Mouse (Mus musculus) neural tube, embryonic 12.5 days (tissue): ENCODE measurements around the gene Phactr3. TPM values are rescaled to one million over a fixed set of nuclear protein-coding genes. Genes with fewer than 3 reads are reported as not detected.
"Not testable (repeated sequence)": the region's sequence is repeated elsewhere in the genome, so short reads cannot be mapped to it uniquely, and the experiment has no call there.

Experiments used
- ATAC-seq: fragments of 200-750 bp; cut with Nextera tagmentation; 2 replicates; pipeline ENCODE4 v1.8.0; 2017; ENCODE audit warnings: low read depth, mild to moderate bottlenecking, moderate TSS enrichment, moderate library complexity; ENCODE audit not compliant: low FRiP score
- H3K27ac ChIP-seq: fragments of 300-500 bp; sonication (generic); 2 replicates; pipeline ENCODE4 v1.5.1; 2016
- H3K27me3 ChIP-seq: fragments of 300-500 bp; sonication (generic); replicated peaks from 2 replicates; pipeline ENCODE4 v1.6.1; 2016; ENCODE audit warnings: mild to moderate bottlenecking
- H3K36me3 ChIP-seq: fragments of 300-500 bp; sonication (generic); 2 replicates; pipeline ENCODE4 v1.6.1; 2016; ENCODE audit warnings: mild to moderate bottlenecking
- H3K4me1 ChIP-seq: fragments of 300-500 bp; sonication (generic); 2 replicates; pipeline ENCODE4 v1.6.1; 2016
- H3K4me2 ChIP-seq: fragments of 300-500 bp; sonication (generic); replicated peaks from 2 replicates; pipeline ENCODE4 v1.6.1; 2016; ENCODE audit warnings: mild to moderate bottlenecking
- H3K4me3 ChIP-seq: fragments of 300-500 bp; sonication (generic); 2 replicates; pipeline ENCODE4 v1.5.1; 2016
- H3K9ac ChIP-seq: fragments of 300-500 bp; sonication (generic); 2 replicates; pipeline ENCODE4 v1.6.1; 2016; ENCODE audit warnings: mild to moderate bottlenecking
- H3K9me3 ChIP-seq: fragments of 300-500 bp; sonication (generic); 2 replicates; pipeline ENCODE4 v1.6.1; 2016; ENCODE audit warnings: mild to moderate bottlenecking
- WGBS: fragments of 180-500 bp; shearing (Covaris S2); methylation state at CpG from one replicate; pipeline ENCODE4 v1.1.7; 2016; 5-methylcytosine and 5-hydroxymethylcytosine counted together
- polyA plus RNA-seq: library from polyadenylated mRNA; unstranded; fragments of >200 nt; fragmentation: Nextera tagmentation; extraction: Ambion mirVana; gene quantifications from 2 replicates; pipeline ENCODE4 v1.2.1, GENCODE M21; 2016

The Phactr3 gene
- polyA plus RNA-seq, 1 experiment from 2014 or later: 21.7 TPM

GRCm38 (mm10) chr2:178324818-178325217 lies 206.0 kb downstream of the Phactr3 start:
- Histone ChIP-seq H3K27me3 (no peaks in the 10 kb centered on the region), H3K9ac (no peak overlapping the region), H3K4me2 (no peak overlapping the region), H3K4me3 (no peak overlapping the region), H3K9me3 (no peaks in the 10 kb centered on the region), H3K27ac (no peak overlapping the region), H3K4me1 (peaks cover 13% of the 10 kb centered on the region), H3K36me3 (no peaks in the 10 kb centered on the region)
- 86% methylated on average over 4 of the region's 4 CpGs for WGBS
- no peak for ATAC-seq

- H3K4me1 ChIP-seq: peaks cover 13% of the 10 kb centered on the region
- ATAC-seq: no peak
- no peak overlapping the region for H3K27ac ChIP-seq
- H3K4me2 ChIP-seq: no peak overlapping the region
- no peaks in the 10 kb centered on the region for H3K9me3 ChIP-seq
- H3K9ac ChIP-seq: no peak overlapping the region
- 95% methylated on average over 10 of the region's 10 CpGs for whole genome bisulfite sequencing
- no peaks in the 10 kb centered on the region for H3K27me3 ChIP-seq
- no peak overlapping the region for H3K4me3 ChIP-seq
- no peaks in the 10 kb centered on the region for H3K36me3 ChIP-seq
These were observed 207.3 kb downstream of the Phactr3 start for GRCm38 (mm10) chr2:178326067-178326466.

GRCm38 (mm10) chr2:178326750-178327465 lies 208.1 kb downstream of the Phactr3 start:
- H3K9me3 ChIP-seq: no peaks in the 10 kb centered on the region
- no peaks in the 10 kb centered on the region for H3K27me3 ChIP-seq
- no peaks in the 10 kb centered on the region for H3K36me3 ChIP-seq
- peak; percentile 55 for ATAC-seq
- no peak overlapping the region for H3K4me3 ChIP-seq
- H3K4me1 ChIP-seq: peaks cover 13% of the 10 kb centered on the region
- H3K9ac ChIP-seq: no peak overlapping the region
- WGBS: 14% methylated on average over 5 of the region's 5 CpGs
- H3K27ac ChIP-seq: 0 out of 2 replicates have a peak overlapping the region, but pooled peaks have one; percentile 37
- H3K4me2 ChIP-seq: peak overlapping the region; percentile 45

GRCm38 (mm10) chr2:178327466-178328040 lies 208.8 kb downstream of the Phactr3 start:
- Histone ChIP-seq H3K27ac (0 out of 2 replicates have a peak overlapping the region, but pooled peaks have one; percentile 37), H3K9me3 (no peaks in the 10 kb centered on the region), H3K9ac (no peak overlapping the region), H3K4me2 (peak overlapping the region; percentile 45), H3K27me3 (no peaks in the 10 kb centered on the region), H3K4me3 (peak overlapping the region; percentile 7; the same call in 1 of the 2 replicates), H3K4me1 (peaks cover 13% of the 10 kb centered on the region), H3K36me3 (no peaks in the 10 kb centered on the region)
- ATAC-seq: peak; percentile 98
- WGBS: 17% methylated on average over 12 of the region's 12 CpGs

- no peaks in the 10 kb centered on the region for H3K27me3 ChIP-seq
- no peak overlapping the region for H3K9ac ChIP-seq
- peaks cover 3% of the 10 kb centered on the region; the same call in 1 of the 2 replicates for H3K36me3 ChIP-seq
- H3K4me3 ChIP-seq: no peak overlapping the region
- no peak for ATAC-seq
- peaks cover 13% of the 10 kb centered on the region for H3K4me1 ChIP-seq
- H3K9me3 ChIP-seq: no peaks in the 10 kb centered on the region
- WGBS: 84% methylated on average over 5 of the region's 5 CpGs
- no peak overlapping the region for H3K27ac ChIP-seq
- H3K4me2 ChIP-seq: no peak overlapping the region
These were observed 210.8 kb downstream of the Phactr3 start for GRCm38 (mm10) chr2:178329551-178329950.

GRCm38 (mm10) chr2:178329986-178330385 lies 211.2 kb downstream of the Phactr3 start:
- Histone ChIP-seq H3K4me2 (no peak overlapping the region), H3K9me3 (no peaks in the 10 kb centered on the region), H3K36me3 (peaks cover 3% of the 10 kb centered on the region; the same call in 1 of the 2 replicates), H3K9ac (no peak overlapping the region), H3K27me3 (no peaks in the 10 kb centered on the region), H3K27ac (no peak overlapping the region), H3K4me1 (peaks cover 13% of the 10 kb centered on the region), H3K4me3 (no peak overlapping the region)
- ATAC-seq: no peak
- 62% methylated on average over 1 of the region's 1 CpGs for WGBS

GRCm38 (mm10) chr2:178337878-178338277 lies 219.1 kb downstream of the Phactr3 start:
- Histone ChIP-seq H3K4me2 (no peak overlapping the region), H3K9ac (no peak overlapping the region), H3K9me3 (no peaks in the 10 kb centered on the region), H3K4me1 (no peaks in the 10 kb centered on the region), H3K4me3 (no peak overlapping the region), H3K27ac (no peak overlapping the region), H3K36me3 (peaks cover under 1% of the 10 kb centered on the region; the same call in 1 of the 2 replicates), H3K27me3 (no peaks in the 10 kb centered on the region)
- ATAC-seq: no peak
- 45% methylated on average over 1 of the region's 1 CpGs for WGBS

- Histone ChIP-seq H3K4me3 (no peak overlapping the region), H3K4me1 (no peaks in the 10 kb centered on the region), H3K27ac (no peak overlapping the region), H3K36me3 (no peaks in the 10 kb centered on the region), H3K9ac (no peak overlapping the region), H3K4me2 (no peak overlapping the region), H3K27me3 (no peaks in the 10 kb centered on the region), H3K9me3 (no peaks in the 10 kb centered on the region)
- ATAC-seq: no peak
- 3% methylated on average over 2 of the region's 2 CpGs for WGBS
These were observed 220.3 kb downstream of the Phactr3 start for GRCm38 (mm10) chr2:178339044-178339443.

GRCm38 (mm10) chr2:178342105-178342504 lies 223.3 kb downstream of the Phactr3 start:
- not testable (repeated sequence) for ATAC-seq, H3K4me2 ChIP-seq

GRCm38 (mm10) chr2:178342597-178342996 lies 223.8 kb downstream of the Phactr3 start:
- no peak for ATAC-seq
- no peak overlapping the region for H3K27ac ChIP-seq
- H3K36me3 ChIP-seq: no peaks in the 10 kb centered on the region
- no peak overlapping the region for H3K9ac ChIP-seq
- H3K4me1 ChIP-seq: no peaks in the 10 kb centered on the region
- H3K4me3 ChIP-seq: no peak overlapping the region
- 74% methylated on average over 4 of the region's 4 CpGs for WGBS
- H3K9me3 ChIP-seq: no peaks in the 10 kb centered on the region
- no peaks in the 10 kb centered on the region for H3K27me3 ChIP-seq
- H3K4me2 ChIP-seq: no peak overlapping the region

More at GRCm38 (mm10) chr2:178342105-178342504, 223.3 kb downstream of the Phactr3 start:
- not testable (repeated sequence) for H3K36me3 ChIP-seq, H3K4me1 ChIP-seq, H3K4me3 ChIP-seq, H3K9me3 ChIP-seq, H3K27ac ChIP-seq, H3K9ac ChIP-seq, H3K27me3 ChIP-seq
